Mouse (Mus musculus) spleen, adult 2 months (tissue): ENCODE data around the gene Sh3bgr.

Source experiments
- CTCF ChIP-seq: fragments of 200-500 bp; IDR thresholded peaks from 2 replicates; pipeline ENCODE4 v1.5.1; 2011; ENCODE audit warnings: mild to moderate bottlenecking, inconsistent platforms; ENCODE audit not compliant: insufficient read depth, insufficient read length, insufficient replicate concordance; ENCODE audit errors: extremely low read depth
- POLR2A ChIP-seq: fragments of 200-500 bp; IDR thresholded peaks from 2 replicates; pipeline ENCODE4 v1.6.1; 2011; ENCODE audit warnings: low read depth, low read length, inconsistent platforms

DNA sequence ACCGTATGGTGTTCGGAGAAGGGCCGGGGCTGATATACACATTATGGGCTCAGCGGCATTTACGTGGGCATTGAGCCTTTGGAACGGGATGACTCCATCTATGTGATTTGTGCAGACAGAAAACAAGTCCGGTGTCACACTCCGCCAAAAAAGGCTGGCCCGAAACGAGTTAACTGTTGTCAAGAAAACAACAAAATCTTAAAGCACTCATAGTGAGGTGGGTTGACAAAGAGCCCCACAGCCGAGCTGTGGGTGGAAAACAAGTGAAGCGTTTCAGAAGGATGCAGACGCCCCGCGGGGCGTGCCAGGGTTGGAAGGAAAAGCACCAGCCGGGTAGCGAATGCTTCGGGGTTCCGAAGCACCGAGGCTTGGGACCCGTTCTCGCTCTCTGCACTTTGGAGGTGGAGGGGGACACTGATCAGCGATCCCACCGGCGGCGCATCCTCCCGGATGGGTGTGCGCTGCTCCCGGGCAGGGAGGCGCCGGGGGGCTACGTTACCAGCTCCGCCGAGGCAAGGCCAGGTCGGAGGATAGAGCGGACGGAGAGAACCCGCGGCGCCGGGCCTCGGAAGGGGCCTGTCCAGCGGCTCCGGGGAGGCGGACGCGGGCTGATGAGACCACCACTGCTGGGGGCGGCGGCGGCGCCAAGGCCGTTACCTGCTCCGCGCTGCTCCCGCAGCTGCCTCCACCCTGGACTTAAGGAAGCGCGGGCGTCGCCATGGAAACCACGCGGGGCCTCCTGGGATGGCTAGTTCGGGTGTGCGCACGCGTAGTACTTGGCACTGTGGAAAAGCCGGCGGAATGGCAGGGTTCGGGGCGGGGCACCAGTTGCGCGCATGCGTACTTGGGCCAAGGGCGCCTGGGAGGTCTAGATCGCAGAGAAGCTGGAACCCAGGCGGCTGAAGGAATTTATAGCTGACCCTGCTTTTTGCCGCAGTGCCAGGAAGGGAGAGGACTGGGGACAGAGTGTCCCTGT lies 8.4 kb upstream of the Sh3bgr start, which contains the start of gene Lca5l:
- TF ChIP-seq CTCF = no peak
- no peak for TF ChIP-seq POLR2A
